Mouse (Mus musculus): Measurements from ENCODE around the gene Sema4a. TPM values are rescaled to one million over a fixed set of nuclear protein-coding genes. Genes with fewer than 3 reads are reported as not detected.

The Sema4a gene
- polyA plus RNA-seq, 1 experiment from 2014 or later: 13.8 TPM

DNA sequence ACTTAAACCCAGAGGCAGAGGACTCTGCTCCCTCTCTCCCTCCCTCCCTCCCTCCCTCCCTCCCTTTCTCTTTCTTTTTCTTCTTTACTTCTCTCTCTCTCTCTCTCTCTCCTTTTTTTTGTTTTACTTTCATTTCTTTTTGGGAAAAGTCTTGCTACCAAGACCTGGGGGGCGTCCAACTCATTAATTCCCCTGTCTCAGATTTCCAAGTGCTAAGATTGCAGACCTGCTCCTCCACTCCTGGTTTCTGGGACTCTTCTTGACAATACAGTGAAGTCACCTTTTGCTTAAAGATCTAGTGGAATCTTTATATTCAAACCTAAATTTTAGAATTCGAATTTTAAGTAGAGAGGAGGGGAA is 35.7 kb downstream of the Sema4a start:
- Histone ChIP-seq H3K9me3 (replicated peaks) (no peaks in the 10 kb centered on the region), H3K9ac (peak overlapping the region; percentile 47; the same call in 1 of the 2 replicates), H3K36me3 (peaks cover 12% of the 10 kb centered on the region), H3K4me1 (replicated peaks) (peaks cover 54% of the 10 kb centered on the region), H3K27me3 (no peaks in the 10 kb centered on the region; the same call in 1 of the 2 replicates), H3K27ac (no peak overlapping the region; the same call in 1 of the 2 replicates), H3K4me2 (peak overlapping the region; percentile 56), H3K4me3 (replicated peaks) (peak overlapping the region; percentile 42)
- DNase-seq (no peak), ATAC-seq (ENCODE audit: low read depth) (no peak)
- WGBS (ENCODE audit: insufficient replicate concordance): 9% methylated on average over 2 of the region's 2 CpGs

DNA sequence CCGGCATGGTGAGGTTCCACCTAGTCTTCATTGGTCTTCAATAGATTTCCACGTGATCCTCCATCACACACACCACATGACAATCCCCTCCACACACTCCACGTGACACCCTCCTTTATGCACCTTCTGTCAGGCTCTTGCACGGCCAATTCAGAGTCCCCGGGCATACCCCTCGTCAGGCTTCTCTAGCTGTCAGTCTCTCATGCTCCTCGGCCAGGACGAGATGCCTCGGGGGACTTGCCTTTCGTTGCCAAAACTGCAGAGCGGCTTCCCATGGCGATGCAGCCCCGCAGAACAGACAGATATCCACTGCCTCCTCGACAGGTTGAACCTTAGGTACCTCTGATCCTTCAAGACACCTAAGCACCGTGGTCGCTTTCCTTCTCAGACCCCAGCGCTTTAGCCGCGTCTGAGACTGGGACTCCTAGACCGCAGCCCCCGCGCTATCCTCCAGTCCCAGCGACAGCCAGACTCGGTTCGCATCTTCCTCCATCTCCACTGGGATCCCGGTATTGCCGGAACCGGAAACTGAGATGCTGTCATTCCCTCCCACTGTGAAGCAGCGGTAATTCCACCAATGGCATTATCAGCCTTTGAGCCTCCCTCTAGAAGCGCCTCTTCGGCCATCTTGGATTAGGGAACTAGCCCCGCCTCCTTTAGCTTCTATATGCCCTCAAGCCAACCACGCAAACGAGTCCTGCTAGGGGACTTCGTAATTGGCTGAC is 36.2 kb downstream of the Sema4a start, which contains the start of gene Slc25a44:
Slc25a44 (minus strand) TSS at position 535 of the 725 bp plus-strand sequence.
- under 1% methylated on average over 35 of the region's 35 CpGs for WGBS (ENCODE audit: insufficient replicate concordance)
- H3K9ac ChIP-seq: peak within 1 kb of the TSS; percentile 79
- H3K4me3 ChIP-seq (replicated peaks): peak within 1 kb of the TSS; percentile 81
- DNase-seq (peak; percentile 96), ATAC-seq (ENCODE audit: low read depth) (peak; percentile 96)
- H3K4me2 ChIP-seq: peak within 1 kb of the TSS; percentile 88
- H3K9me3 ChIP-seq (replicated peaks): no peaks in the 10 kb centered on the region
- H3K27me3 ChIP-seq: no peaks in the 10 kb centered on the region
- H3K27ac ChIP-seq: peak within 1 kb of the TSS; percentile 77
- peaks cover 55% of the 10 kb centered on the region for H3K4me1 ChIP-seq (replicated peaks)
- peaks cover 18% of the 10 kb centered on the region for H3K36me3 ChIP-seq

DNA sequence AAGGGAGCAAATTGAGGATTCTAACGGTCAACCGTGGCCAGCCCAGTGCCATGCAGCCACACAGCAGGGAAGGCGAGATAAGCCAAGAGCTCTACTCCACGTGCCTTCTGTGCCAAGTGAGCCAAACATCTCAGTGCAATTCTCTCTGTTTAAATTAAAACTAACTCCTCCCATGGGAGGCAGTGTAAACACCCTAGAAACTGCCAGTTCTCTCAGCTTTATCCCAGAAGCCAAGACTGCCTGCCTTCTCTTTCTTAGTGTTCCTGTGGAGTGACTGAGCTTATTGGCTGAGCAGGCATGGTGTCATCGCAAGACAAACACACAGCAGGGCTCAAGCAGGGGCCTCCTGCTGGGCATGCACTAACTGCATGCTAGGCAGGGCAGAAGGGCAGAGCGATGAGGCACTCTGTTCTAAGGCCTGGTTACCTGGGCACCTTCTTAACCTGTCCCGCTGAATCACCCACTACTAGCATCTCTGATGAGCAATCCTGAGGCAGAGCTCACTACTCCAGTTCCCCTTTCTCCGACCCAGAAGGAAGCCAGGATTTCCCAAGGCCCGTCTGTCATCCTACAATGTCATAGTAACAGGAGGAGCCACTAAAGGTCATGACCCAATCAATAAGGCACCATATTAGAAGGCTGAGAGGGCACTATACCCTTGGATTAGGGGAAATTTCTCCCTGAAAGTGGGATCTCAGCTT is 38.8 kb downstream of the Sema4a start:
- WGBS (ENCODE audit: insufficient replicate concordance): 34% methylated on average over 9 of the region's 9 CpGs
- no peak for DNase-seq
- Histone ChIP-seq H3K36me3 (peaks cover 44% of the 10 kb centered on the region), H3K4me1 (replicated peaks) (peaks cover 72% of the 10 kb centered on the region), H3K9ac (peak overlapping the region; percentile 53; the same call in 1 of the 2 replicates), H3K4me2 (peak overlapping the region; percentile 88), H3K9me3 (replicated peaks) (no peaks in the 10 kb centered on the region), H3K4me3 (replicated peaks) (no peak overlapping the region; the same call in 1 of the 2 replicates), H3K27ac (peak overlapping the region; percentile 65), H3K27me3 (no peaks in the 10 kb centered on the region)
- no peak for ATAC-seq (ENCODE audit: low read depth)

DNA sequence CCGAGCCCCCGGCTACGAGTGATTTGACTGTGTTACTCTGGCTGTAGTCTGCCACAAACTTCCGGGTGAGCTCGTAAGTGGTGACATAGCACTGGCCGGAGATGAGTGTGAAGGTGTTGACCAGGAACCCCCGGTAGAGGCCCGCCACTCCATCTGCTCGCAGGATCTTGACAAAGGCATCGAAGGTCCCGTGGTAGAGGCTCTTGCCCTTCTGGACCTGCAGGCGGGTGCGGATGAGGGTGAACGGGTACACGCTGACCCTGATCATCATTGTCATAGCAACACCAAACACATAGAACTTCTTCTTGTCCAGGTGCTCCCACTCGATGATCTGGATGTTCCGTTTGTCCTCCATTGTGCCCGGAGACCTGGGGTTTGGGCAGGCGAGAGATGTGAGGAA is 40.2 kb downstream of the Sema4a start:
- H3K27me3 ChIP-seq: no peaks in the 10 kb centered on the region
- H3K27ac ChIP-seq: no peak overlapping the region
- no peak overlapping the region for H3K4me2 ChIP-seq
- DNase-seq: no peak
- no peak for ATAC-seq (ENCODE audit: low read depth)
- H3K9me3 ChIP-seq (replicated peaks): no peaks in the 10 kb centered on the region
- H3K4me3 ChIP-seq (replicated peaks): no peak overlapping the region
- WGBS (ENCODE audit: insufficient replicate concordance): 90% methylated on average over 19 of the region's 19 CpGs
- H3K36me3 ChIP-seq: peaks cover 58% of the 10 kb centered on the region
- H3K9ac ChIP-seq: no peak overlapping the region
- peaks cover 79% of the 10 kb centered on the region for H3K4me1 ChIP-seq (replicated peaks)

DNA sequence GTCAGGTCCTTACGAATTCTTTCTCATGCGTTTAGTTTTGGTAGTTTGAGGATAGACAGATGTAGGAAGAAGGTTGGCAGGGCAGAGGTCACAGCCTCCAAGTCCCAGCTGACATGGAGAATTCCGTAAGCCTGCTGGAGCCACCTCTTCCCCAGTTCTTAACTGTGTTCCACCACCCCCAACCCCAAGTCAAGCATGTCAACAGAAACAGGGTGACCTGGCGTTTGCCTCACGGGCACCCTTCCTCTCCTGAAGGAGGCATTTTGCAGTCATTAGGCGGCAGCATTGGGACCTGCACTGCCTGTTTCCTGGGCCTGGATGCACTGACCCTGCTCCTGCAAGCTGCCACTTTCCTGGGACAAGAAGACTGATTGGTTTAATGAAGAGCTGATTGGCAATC is 43.0 kb downstream of the Sema4a start:
- DNase-seq: no peak
- Histone ChIP-seq H3K27ac (0 out of 2 replicates have a peak overlapping the region, but pooled peaks have one; percentile 40), H3K36me3 (peaks cover 84% of the 10 kb centered on the region), H3K27me3 (no peaks in the 10 kb centered on the region), H3K4me1 (replicated peaks) (peaks cover 78% of the 10 kb centered on the region), H3K4me2 (no peak overlapping the region), H3K4me3 (replicated peaks) (no peak overlapping the region), H3K9me3 (replicated peaks) (no peaks in the 10 kb centered on the region), H3K9ac (peak overlapping the region; percentile 18; the same call in 1 of the 2 replicates)
- no peak for ATAC-seq (ENCODE audit: low read depth)
- WGBS (ENCODE audit: insufficient replicate concordance): 76% methylated on average over 6 of the region's 6 CpGs

DNA sequence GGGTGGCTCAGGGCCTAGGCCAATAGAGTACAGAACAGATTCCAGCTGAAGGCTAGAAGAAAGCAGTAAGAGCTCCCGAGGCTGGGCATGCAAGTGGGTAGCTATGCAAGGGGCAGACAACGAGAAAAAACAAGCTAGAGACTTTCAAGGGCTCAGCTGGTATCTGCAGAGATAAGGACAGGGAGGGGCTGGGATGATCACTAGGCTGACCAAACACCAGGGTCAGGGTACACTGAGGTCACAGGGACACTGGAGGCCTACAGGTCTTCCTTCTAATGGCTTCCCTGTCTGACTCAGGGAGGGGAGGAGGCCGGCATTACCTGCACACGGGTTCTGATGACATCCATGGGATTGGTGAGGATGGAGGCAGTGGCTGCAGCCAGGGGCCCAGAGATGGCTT is 45.3 kb downstream of the Sema4a start:
- Histone ChIP-seq H3K9ac (peak overlapping the region; percentile 44), H3K4me1 (replicated peaks) (peaks cover 80% of the 10 kb centered on the region), H3K27me3 (no peaks in the 10 kb centered on the region), H3K27ac (peak overlapping the region; percentile 43), H3K4me3 (replicated peaks) (no peak overlapping the region), H3K4me2 (0 out of 2 replicates have a peak overlapping the region, but pooled peaks have one; percentile 1), H3K9me3 (replicated peaks) (no peaks in the 10 kb centered on the region), H3K36me3 (peaks cover 96% of the 10 kb centered on the region)
- 62% methylated on average over 4 of the region's 4 CpGs for WGBS (ENCODE audit: insufficient replicate concordance)
- ATAC-seq (ENCODE audit: low read depth): 0 out of 2 replicates have a peak, but pooled peaks have one; percentile 16
- no peak for DNase-seq

DNA sequence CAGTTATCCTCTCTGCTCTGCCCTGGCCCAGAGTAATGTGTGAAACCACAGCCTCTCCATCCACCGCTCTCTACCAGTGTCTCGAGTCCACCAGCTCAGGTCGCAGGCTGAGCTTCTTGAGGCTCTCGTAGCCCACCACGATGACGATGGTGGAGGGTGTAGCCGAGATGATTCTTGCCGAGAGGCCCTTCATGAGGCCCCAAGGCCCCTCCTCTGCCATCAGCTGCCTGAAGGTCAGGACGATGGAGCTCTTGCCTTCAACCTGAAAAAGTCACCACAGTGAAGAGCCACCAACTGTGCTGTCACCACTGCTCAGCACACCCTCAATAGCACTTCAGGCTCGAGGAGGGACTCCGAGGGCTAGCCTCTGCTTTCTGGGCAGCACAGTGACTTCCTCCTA is 48.3 kb downstream of the Sema4a start:
- peak overlapping the region; percentile 86; the same call in 1 of the 2 replicates for H3K9ac ChIP-seq
- H3K4me2 ChIP-seq: no peak overlapping the region
- H3K4me1 ChIP-seq (replicated peaks): peaks cover 82% of the 10 kb centered on the region
- H3K27me3 ChIP-seq: no peaks in the 10 kb centered on the region
- no peak overlapping the region for H3K4me3 ChIP-seq (replicated peaks)
- DNase-seq (no peak), ATAC-seq (ENCODE audit: low read depth) (no peak)
- 76% methylated on average over 11 of the region's 11 CpGs for WGBS (ENCODE audit: insufficient replicate concordance)
- peak overlapping the region; percentile 91 for H3K27ac ChIP-seq
- H3K36me3 ChIP-seq: peaks cover 66% of the 10 kb centered on the region
- no peaks in the 10 kb centered on the region for H3K9me3 ChIP-seq (replicated peaks)

DNA sequence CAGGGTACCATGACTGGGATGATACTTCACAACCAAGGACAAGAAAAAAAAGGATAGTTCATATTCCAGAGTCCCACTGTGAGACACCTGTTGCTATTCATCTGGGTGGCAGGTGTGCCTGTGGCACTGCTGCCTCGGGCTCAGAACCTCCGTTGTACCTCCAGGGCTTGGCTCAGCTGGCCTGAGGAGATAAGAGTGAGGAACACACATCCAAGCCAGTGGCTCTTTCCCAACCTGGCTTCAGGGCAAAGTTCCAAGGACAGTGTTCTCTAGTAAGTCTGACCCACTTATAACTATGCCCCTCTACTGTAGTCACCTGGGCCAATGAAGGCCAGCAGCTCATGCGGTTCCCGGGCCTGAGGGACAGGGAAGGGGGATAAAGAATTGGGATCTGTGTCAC is 49.3 kb downstream of the Sema4a start:
- WGBS (ENCODE audit: insufficient replicate concordance): 49% methylated on average over 4 of the region's 4 CpGs
- Histone ChIP-seq H3K27ac (peak overlapping the region; percentile 91), H3K9ac (peak overlapping the region; percentile 86), H3K36me3 (peaks cover 56% of the 10 kb centered on the region), H3K4me2 (peak overlapping the region; percentile 92), H3K9me3 (replicated peaks) (no peaks in the 10 kb centered on the region), H3K4me1 (replicated peaks) (peaks cover 86% of the 10 kb centered on the region), H3K27me3 (no peaks in the 10 kb centered on the region), H3K4me3 (replicated peaks) (peak overlapping the region; percentile 6; the same call in 1 of the 2 replicates)
- peak; percentile 59 for ATAC-seq (ENCODE audit: low read depth)
- peak; percentile 50 for DNase-seq

DNA sequence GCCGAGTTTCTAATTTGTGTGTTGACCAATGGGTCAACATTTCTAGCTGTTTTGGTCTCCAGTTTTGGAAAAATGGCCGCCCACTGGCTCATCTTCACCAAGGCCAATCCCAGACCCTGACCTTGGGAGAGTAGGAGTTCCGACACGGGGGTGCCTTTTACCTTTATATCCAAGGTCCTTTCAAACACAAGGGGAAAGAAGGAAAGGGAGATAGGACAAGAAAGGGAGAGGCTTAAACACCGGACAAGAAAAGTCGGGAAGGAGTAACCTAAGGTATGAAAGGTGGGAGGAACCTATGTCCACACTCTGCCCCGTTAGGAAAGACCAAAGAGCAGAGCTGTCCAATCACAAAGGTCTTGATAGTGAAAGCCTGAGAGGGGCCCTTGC is 50.3 kb downstream of the Sema4a start:
- peak overlapping the region; percentile 86 for H3K9ac ChIP-seq
- no peaks in the 10 kb centered on the region for H3K9me3 ChIP-seq (replicated peaks)
- peak overlapping the region; percentile 77 for H3K4me3 ChIP-seq (replicated peaks)
- DNase-seq (peak; percentile 19), ATAC-seq (ENCODE audit: low read depth) (no peak)
- WGBS (ENCODE audit: insufficient replicate concordance): 27% methylated on average over 7 of the region's 7 CpGs
- H3K4me1 ChIP-seq (replicated peaks): peaks cover 82% of the 10 kb centered on the region
- H3K36me3 ChIP-seq: peaks cover 46% of the 10 kb centered on the region
- H3K4me2 ChIP-seq: peak overlapping the region; percentile 92
- H3K27ac ChIP-seq: peak overlapping the region; percentile 91
- no peaks in the 10 kb centered on the region for H3K27me3 ChIP-seq

DNA sequence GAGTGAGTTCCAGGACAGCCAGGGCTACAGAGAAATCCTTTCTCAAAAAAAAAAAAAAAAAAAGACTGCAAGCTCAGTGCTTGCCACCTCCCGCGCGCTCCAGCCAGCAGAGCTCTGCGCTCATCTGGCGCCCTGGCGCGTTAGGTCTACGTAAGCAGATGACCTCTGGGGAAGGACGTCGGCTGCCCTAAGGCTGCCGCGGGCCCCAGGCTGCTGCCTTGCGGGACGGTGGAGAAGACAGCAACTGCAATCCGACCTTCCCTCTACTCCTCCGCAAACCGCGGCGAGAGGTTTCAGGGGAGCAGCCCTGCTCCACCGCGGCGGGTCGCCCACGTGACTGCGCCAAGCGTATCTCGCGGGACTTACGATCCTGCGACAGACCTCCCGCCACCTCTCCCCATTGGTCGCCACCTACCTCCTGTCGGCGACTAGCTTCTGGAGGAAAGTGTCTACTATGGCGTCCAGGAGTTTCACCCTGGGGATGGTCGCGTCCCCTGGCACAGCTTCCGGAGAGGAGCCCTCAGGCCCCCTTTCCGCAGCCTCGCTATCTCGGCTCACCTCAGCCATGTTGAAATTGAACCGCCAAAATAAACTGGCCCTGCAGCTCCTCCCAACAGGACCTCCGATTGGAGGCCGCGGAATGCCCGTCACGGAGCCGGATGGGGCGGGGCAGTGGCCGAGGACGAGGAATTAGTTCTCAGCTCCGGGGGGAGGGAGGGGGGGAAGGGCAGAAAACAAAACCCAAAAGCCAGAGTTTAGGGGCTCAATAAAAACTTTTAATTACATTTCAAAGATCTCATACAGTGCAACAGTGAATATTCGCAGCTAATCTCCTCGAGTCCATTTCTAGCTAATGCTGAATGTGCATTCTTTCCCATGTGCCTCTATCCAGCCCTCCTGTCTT is 51.0 kb downstream of the Sema4a start, which contains the start of gene Pmf1:
Pmf1 (minus strand) TSS at position 591 of the 904 bp plus-strand sequence.
- H3K36me3 ChIP-seq: peaks cover 43% of the 10 kb centered on the region
- DNase-seq (peak; percentile 91), ATAC-seq (ENCODE audit: low read depth) (peak; percentile 91)
- H3K27me3 ChIP-seq: no peaks in the 10 kb centered on the region
- H3K4me1 ChIP-seq (replicated peaks): peaks cover 75% of the 10 kb centered on the region
- peak within 1 kb of the TSS; percentile 91 for H3K27ac ChIP-seq
- WGBS (ENCODE audit: insufficient replicate concordance): under 1% methylated on average over 54 of the region's 54 CpGs
- H3K9ac ChIP-seq: peak within 1 kb of the TSS; percentile 86
- H3K9me3 ChIP-seq (replicated peaks): no peaks in the 10 kb centered on the region
- H3K4me2 ChIP-seq: peak within 1 kb of the TSS; percentile 92
- peak within 1 kb of the TSS; percentile 77 for H3K4me3 ChIP-seq (replicated peaks)
